Mouse (Mus musculus) liver, embryonic 11.5 days (tissue): ENCODE data around the gene Sdk1. TPM values are rescaled to one million over a fixed set of nuclear protein-coding genes. Genes with fewer than 3 reads are reported as not detected.

Experiments used
- ATAC-seq: fragments of 200-750 bp; cut with Nextera tagmentation; replicated peaks from 2 replicates; pipeline ENCODE4 v1.8.0; 2017; ENCODE audit warnings: moderate number of reproducible peaks, mild to moderate bottlenecking, moderate TSS enrichment, moderate library complexity; ENCODE audit not compliant: low FRiP score
- DNase-seq: peaks from one replicate; pipeline ENCODE4 v3.0.0-alpha.2; 2017; ENCODE audit warnings: low spot score
- H3K27ac ChIP-seq: fragments of 300-500 bp; sonication (generic); 2 replicates; pipeline ENCODE4 v1.5.1; 2014; ENCODE audit warnings: mild to moderate bottlenecking, low read depth, low read length, control low read depth
- H3K27me3 ChIP-seq: fragments of 300-500 bp; sonication (generic); replicated peaks from 2 replicates; pipeline ENCODE4 v1.6.1; 2014; ENCODE audit warnings: low read length, mixed read lengths; ENCODE audit not compliant: control insufficient read depth, insufficient read depth
- H3K36me3 ChIP-seq: fragments of 300-500 bp; sonication (generic); 2 replicates; pipeline ENCODE4 v1.6.1; 2014; ENCODE audit warnings: mild to moderate bottlenecking, low read length, moderate library complexity, mixed read lengths; ENCODE audit not compliant: control insufficient read depth, insufficient read depth
- H3K4me1 ChIP-seq: fragments of 300-500 bp; sonication (generic); replicated peaks from 2 replicates; pipeline ENCODE4 v1.6.1; 2014; ENCODE audit warnings: low read length, mixed read lengths; ENCODE audit not compliant: control insufficient read depth, insufficient read depth
- H3K4me2 ChIP-seq: fragments of 300-500 bp; sonication (generic); 2 replicates; pipeline ENCODE4 v1.6.1; 2014; ENCODE audit warnings: mild to moderate bottlenecking, control low read depth, moderate library complexity
- H3K4me3 ChIP-seq: fragments of 300-500 bp; sonication (generic); 2 replicates; pipeline ENCODE4 v1.5.1; 2014; ENCODE audit warnings: low read depth, low read length, control low read depth
- H3K9ac ChIP-seq: fragments of 300-500 bp; sonication (generic); 2 replicates; pipeline ENCODE4 v1.6.1; 2014; ENCODE audit warnings: low read depth, low read length, control low read depth
- H3K9me3 ChIP-seq: fragments of 300-500 bp; sonication (generic); 2 replicates; pipeline ENCODE4 v1.6.1; 2016; ENCODE audit warnings: low read length, inconsistent platforms, mixed read lengths; ENCODE audit not compliant: control insufficient read depth
- WGBS: fragments of 180-500 bp; shearing (Covaris S2); extraction: QIAGEN DNeasy Blood & Tissue Kit; methylation state at CpG from one replicate; pipeline ENCODE4 v1.1.7; 2014; 5-methylcytosine and 5-hydroxymethylcytosine counted together
- polyA plus RNA-seq: library from polyadenylated mRNA; unstranded; fragments of >200 nt; fragmentation: Nextera tagmentation; extraction: Ambion mirVana; gene quantifications from 2 replicates; pipeline ENCODE4 v1.2.1, GENCODE M21; 2014

Gene Sdk1
- polyA plus RNA-seq, 1 experiment from 2014 or later, result 0.53 TPM

DNA sequence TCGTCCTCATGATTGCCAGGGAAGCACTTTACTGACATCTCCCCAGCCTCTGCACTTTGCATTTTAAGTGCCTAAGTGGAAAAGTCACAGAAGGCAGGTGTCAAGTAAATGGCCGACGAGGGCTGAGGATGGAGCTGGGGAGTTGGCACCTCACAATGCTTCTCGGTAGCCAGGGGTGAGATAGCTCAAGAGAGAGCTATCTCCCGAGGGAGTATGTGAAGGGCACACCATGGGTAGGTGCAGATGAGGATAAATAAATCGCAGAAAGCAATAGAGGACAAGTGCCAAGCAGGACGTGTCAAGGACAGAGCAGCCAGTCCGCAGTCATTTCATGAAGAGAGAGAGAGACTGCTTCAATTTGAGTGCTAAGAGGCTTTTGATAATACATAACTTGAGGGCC lies 655.1 kb downstream of the Sdk1 start:
- Histone ChIP-seq H3K9me3 (no peaks in the 10 kb centered on the region), H3K4me2 (no peak overlapping the region), H3K36me3 (no peaks in the 10 kb centered on the region), H3K9ac (no peak overlapping the region), H3K27ac (no peak overlapping the region), H3K4me3 (no peak overlapping the region), H3K4me1 (no peaks in the 10 kb centered on the region), H3K27me3 (no peaks in the 10 kb centered on the region)
- WGBS, result 78% methylated on average over 8 of the region's 8 CpGs
- ATAC-seq (no peak), DNase-seq (no peak)

DNA sequence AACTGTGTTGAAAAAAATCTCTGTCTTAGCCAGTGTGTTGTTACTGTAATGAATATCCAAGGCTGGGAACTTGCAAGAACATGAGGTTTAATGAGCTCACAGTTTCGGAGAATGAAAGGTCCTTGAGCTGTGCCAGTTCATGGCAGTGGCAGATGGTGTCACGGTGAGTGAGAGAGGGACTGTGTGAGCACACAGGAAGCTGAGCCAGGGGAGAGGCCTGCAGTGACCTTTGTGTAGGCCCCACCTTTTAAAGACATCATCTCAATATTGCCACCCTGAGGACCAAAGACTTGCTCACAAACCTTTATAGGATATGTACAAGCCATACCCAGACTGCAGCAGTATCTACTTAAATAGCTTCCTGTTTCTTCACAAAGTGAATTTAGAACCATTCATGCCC lies 656.2 kb downstream of the Sdk1 start:
- DNase-seq (no peak), ATAC-seq (no peak)
- Histone ChIP-seq H3K4me3 (no peak overlapping the region), H3K36me3 (no peaks in the 10 kb centered on the region), H3K4me2 (no peak overlapping the region), H3K9ac (no peak overlapping the region), H3K27ac (no peak overlapping the region), H3K4me1 (no peaks in the 10 kb centered on the region), H3K27me3 (no peaks in the 10 kb centered on the region), H3K9me3 (no peaks in the 10 kb centered on the region)
- 61% methylated on average over 2 of the region's 2 CpGs for WGBS

DNA sequence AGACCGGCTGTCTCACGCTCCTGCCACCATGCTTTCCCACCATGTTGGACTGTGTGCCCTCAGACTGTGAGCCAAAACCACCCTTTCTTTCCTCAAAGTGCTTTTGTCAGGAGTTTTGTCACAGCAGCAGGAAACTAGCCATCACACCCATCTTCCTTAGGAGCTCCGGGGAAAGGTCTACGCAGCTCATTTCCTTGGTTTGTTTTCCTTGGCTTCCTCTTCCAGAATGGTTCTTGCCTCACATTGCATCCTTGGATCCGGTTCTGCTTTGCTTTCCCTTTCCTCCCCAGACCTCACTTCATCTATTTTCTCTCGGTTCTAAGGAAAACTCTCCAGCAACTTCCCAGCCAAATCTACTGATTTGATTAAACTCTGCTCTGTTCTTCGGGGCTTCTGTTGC lies 658.5 kb downstream of the Sdk1 start:
- H3K27ac ChIP-seq, result no peak overlapping the region
- H3K36me3 ChIP-seq, result no peaks in the 10 kb centered on the region
- WGBS, result 84% methylated on average over 7 of the region's 7 CpGs
- no peak overlapping the region for H3K4me3 ChIP-seq
- no peaks in the 10 kb centered on the region for H3K9me3 ChIP-seq
- no peak overlapping the region for H3K4me2 ChIP-seq
- no peaks in the 10 kb centered on the region for H3K4me1 ChIP-seq
- no peak overlapping the region for H3K9ac ChIP-seq
- H3K27me3 ChIP-seq, result no peaks in the 10 kb centered on the region
- no peak for ATAC-seq
- no peak for DNase-seq

DNA sequence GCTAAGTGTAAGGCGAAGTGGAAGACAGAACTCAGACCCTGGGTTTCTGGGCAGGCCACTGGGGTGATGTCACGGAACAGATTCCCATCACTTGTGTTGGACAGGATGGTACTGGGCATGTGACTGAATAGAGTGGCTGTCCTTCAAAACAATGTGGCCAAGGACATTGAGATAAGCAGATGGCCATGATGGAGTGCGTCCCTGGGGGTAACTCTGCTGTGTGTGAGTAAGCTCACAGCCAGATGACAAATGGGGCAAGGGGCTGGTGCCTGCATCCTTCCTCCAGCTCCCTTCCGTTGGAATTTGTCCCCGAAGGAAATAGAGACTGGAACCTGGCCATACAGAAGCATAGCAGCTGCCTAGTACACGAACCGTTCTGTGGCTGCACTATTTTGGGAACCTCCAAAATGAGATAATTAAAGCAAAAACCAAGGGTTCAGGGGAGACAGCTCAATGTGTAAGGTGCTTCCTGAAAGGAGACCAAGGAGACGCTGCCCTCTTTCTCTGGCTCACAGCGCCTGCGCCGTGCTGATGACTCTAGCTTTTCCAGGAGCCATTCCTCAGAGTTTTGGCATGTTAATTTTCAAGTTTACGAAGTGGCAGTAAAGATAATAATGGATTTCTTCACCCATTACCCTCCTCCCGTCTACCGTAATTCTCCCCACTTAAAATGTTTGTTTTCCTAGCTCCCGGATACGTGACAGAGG lies 661.4 kb downstream of the Sdk1 start:
- 62% methylated on average over 16 of the region's 16 CpGs for WGBS
- Histone ChIP-seq H3K4me1 (no peaks in the 10 kb centered on the region), H3K9ac (no peak overlapping the region), H3K36me3 (no peaks in the 10 kb centered on the region), H3K27me3 (no peaks in the 10 kb centered on the region), H3K4me3 (no peak overlapping the region), H3K4me2 (no peak overlapping the region), H3K9me3 (no peaks in the 10 kb centered on the region), H3K27ac (no peak overlapping the region)
- no peak for DNase-seq
- 0 out of 2 replicates have a peak, but pooled peaks have one; percentile 15 for ATAC-seq

DNA sequence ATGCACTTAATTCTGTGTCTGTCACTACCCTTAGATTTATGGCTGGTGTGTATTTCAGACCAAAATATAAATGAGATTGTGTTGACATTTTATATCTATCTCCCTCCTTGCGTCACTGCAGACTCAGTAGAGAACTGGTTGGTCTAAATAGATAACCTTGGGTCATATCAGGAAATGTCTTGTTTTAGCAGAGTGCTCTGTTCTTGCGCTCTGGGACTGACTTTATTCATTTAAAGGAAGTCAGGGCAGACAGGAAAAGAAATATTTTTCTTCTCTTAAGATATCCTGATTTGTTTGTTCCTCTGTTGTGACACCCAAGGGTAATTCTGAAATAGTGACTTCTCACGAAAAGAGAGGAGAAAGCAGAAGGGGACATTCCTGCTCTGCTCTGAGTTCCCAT lies 669.2 kb downstream of the Sdk1 start:
- Histone ChIP-seq H3K4me3 (no peak overlapping the region), H3K4me1 (no peaks in the 10 kb centered on the region), H3K27me3 (no peaks in the 10 kb centered on the region), H3K36me3 (no peaks in the 10 kb centered on the region), H3K27ac (no peak overlapping the region), H3K9me3 (no peaks in the 10 kb centered on the region), H3K9ac (no peak overlapping the region), H3K4me2 (no peak overlapping the region)
- no peak for DNase-seq
- ATAC-seq, result no peak
- 51% methylated on average over 3 of the region's 3 CpGs for WGBS

DNA sequence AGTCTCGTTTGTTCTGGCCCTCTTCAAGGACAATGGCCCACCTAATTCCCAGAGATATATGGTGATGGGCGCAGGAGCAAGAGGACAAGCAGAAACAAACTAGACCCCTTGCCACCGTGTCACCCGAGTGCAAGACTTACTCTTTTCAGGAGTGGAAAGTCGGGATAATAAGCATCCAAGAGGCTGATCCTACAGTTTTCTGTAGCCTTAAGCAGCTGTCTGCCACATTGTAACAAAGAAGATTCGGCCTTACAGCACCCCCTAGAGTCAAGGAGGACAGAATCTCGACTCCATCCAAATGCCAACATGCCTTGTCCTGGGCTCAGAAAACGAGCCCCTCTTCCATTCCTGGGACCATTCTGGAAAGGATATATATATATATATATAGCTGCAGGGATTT lies 669.6 kb downstream of the Sdk1 start:
- WGBS, result 61% methylated on average over 8 of the region's 8 CpGs
- DNase-seq (no peak), ATAC-seq (no peak)
- Histone ChIP-seq H3K36me3 (no peaks in the 10 kb centered on the region), H3K4me3 (no peak overlapping the region), H3K9me3 (no peaks in the 10 kb centered on the region), H3K4me2 (no peak overlapping the region), H3K27me3 (no peaks in the 10 kb centered on the region), H3K9ac (no peak overlapping the region), H3K27ac (no peak overlapping the region), H3K4me1 (no peaks in the 10 kb centered on the region)

DNA sequence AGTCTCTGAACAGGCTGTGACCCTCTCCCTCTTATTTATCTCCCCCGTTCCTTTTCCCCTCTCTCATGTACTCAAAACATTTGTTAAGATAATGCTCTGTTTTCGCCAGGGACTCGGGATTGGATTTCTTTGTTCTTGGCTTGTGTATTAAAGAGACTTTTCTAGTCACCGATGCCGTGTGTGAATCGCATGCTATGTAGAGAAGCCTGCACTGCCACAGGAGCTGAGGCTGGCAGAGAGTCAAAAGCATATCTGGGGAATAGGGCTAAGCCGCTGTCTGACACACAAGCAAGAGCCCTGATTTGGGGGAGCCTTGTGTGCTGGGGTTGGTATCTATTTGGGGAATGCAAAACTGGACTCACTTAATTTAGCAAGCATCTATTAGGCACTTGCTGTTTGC lies 671.6 kb downstream of the Sdk1 start:
- H3K4me3 ChIP-seq, result no peak overlapping the region
- WGBS, result 77% methylated on average over 7 of the region's 7 CpGs
- no peak for ATAC-seq

DNA sequence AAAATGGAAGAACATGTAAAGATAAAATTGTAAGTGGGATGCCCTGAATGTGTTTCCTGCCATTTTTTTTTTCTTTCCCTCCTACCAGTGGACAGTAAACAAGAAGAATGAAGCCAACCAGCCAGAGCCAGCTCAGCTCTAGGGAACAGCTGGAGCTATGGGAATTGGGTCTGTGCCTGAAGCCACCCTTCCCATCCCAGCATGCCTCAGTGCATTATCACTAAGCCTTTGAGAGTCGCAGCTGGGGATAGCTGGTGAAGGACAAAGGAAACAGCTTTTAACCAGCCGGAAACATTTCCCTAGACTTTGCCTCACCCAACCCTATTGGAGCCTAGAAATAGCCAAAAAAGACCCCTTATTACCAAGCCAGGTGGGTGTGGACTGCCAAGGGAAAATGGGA lies 675.7 kb downstream of the Sdk1 start:
- no peak overlapping the region for H3K27ac ChIP-seq
- no peaks in the 10 kb centered on the region for H3K36me3 ChIP-seq
- H3K4me1 ChIP-seq, result no peaks in the 10 kb centered on the region
- H3K9me3 ChIP-seq, result no peaks in the 10 kb centered on the region
- H3K4me2 ChIP-seq, result no peak overlapping the region
- H3K9ac ChIP-seq, result no peak overlapping the region
- DNase-seq (no peak), ATAC-seq (no peak)
- no peaks in the 10 kb centered on the region for H3K27me3 ChIP-seq
- 63% methylated on average over 2 of the region's 2 CpGs for WGBS
- no peak overlapping the region for H3K4me3 ChIP-seq

More for the DNA sequence above, 671.6 kb downstream of the Sdk1 start:
- Histone ChIP-seq H3K4me1 (no peaks in the 10 kb centered on the region), H3K9me3 (no peaks in the 10 kb centered on the region), H3K27me3 (no peaks in the 10 kb centered on the region), H3K4me2 (no peak overlapping the region), H3K36me3 (no peaks in the 10 kb centered on the region), H3K27ac (no peak overlapping the region), H3K9ac (no peak overlapping the region)
- no peak for DNase-seq

DNA sequence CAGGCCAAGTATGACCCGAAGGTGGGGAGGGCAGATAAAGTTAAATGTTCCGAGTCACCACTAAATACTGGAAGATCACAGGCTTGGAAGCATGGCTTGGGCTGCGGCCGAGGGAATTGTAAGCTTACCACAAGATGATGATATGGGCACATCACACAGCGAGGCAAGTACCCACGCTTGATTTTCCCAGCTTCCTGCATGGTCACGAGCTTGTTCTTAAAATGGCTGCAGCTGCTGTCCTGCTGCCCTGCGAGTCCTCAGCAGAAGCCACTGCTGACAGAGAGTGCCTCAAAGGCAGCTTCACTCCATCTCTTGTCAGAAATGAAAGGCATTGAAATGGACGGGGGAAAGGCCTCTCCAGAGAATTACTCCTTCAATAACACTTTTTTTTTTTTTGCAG lies 697.7 kb downstream of the Sdk1 start:
- Histone ChIP-seq H3K27ac (no peak overlapping the region), H3K36me3 (no peaks in the 10 kb centered on the region), H3K9me3 (no peaks in the 10 kb centered on the region), H3K27me3 (no peaks in the 10 kb centered on the region), H3K4me2 (no peak overlapping the region), H3K4me1 (no peaks in the 10 kb centered on the region), H3K4me3 (no peak overlapping the region), H3K9ac (no peak overlapping the region)
- no peak for DNase-seq
- no peak for ATAC-seq
- 79% methylated on average over 9 of the region's 9 CpGs for WGBS
